Mouse (Mus musculus): Measurements from ENCODE around the gene Kcnk16. TPM values are rescaled to one million over a fixed set of nuclear protein-coding genes. Genes with fewer than 3 reads are reported as not detected.

The Kcnk16 gene
- total and polyA plus RNA-seq, 2 experiments from 2014 or later = 0.38 TPM; not detected in 1

DNA sequence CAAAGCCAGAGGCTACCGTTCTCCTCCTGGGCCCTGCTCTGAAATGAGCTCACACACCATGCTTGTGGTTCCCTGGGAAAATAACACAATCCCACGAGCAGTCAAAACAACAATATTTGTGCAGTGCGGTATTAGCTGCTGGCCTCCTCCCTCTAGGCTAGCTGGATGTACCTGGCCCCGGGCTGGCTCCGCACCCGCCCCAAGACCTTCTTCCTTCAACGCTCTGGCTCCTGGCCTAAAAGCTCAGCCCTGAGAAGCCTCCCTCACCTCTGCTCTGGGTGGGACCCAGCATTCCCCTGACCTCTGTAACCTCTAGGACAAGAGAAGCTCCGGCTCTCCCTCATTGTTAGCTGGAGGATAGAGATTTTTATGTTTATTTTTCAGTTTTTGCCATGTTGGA, 26.5 kb downstream of the Kcnk16 start:
- Histone ChIP-seq H3K4me1 (ENCODE audit: insufficient read depth, low read length) (no peaks in the 10 kb centered on the region), H3K36me3 (ENCODE audit: insufficient read depth, low read length) (no peaks in the 10 kb centered on the region), H3K27me3 (ENCODE audit: insufficient read depth, low read length) (no peaks in the 10 kb centered on the region), H3K9ac (replicated peaks; ENCODE audit: low read length, poor library complexity, severe bottlenecking) (no peak overlapping the region), H3K4me2 (ENCODE audit: low read depth, low read length, poor library complexity, severe bottlenecking) (no peak overlapping the region), H3K9me3 (ENCODE audit: low read length) (no peaks in the 10 kb centered on the region; the same call in 1 of the 2 replicates), H3K4me3 (ENCODE audit: low read depth, low read length) (no peak overlapping the region), H3K27ac (ENCODE audit: low read depth, low read length) (no peak overlapping the region)
- no peak for DNase-seq (ENCODE audit: low spot score)
- WGBS = 83% methylated on average over 8 of the region's 8 CpGs
- ATAC-seq (ENCODE audit: low FRiP score) = no peak
- TF ChIP-seq CTCF (IDR thresholded peaks at IDR 0.05) = no peak

- no peaks in the 10 kb centered on the region for H3K4me1 ChIP-seq (ENCODE audit: insufficient read depth, low read length)
- no peak overlapping the region for H3K9ac ChIP-seq (replicated peaks; ENCODE audit: low read length, poor library complexity, severe bottlenecking)
- no peak for TF ChIP-seq CTCF (IDR thresholded peaks at IDR 0.05)
- no peak for DNase-seq (ENCODE audit: low spot score)
- H3K36me3 ChIP-seq (ENCODE audit: insufficient read depth, low read length) = no peaks in the 10 kb centered on the region
- no peak overlapping the region for H3K27ac ChIP-seq (ENCODE audit: low read depth, low read length)
- WGBS = 98% methylated on average over 2 of the region's 2 CpGs
- no peaks in the 10 kb centered on the region for H3K9me3 ChIP-seq (ENCODE audit: low read length)
- no peak overlapping the region for H3K4me2 ChIP-seq (ENCODE audit: low read depth, low read length, poor library complexity, severe bottlenecking)
- no peaks in the 10 kb centered on the region for H3K27me3 ChIP-seq (ENCODE audit: insufficient read depth, low read length)
- no peak overlapping the region for H3K4me3 ChIP-seq (ENCODE audit: low read depth, low read length)
- no peak for ATAC-seq (ENCODE audit: low FRiP score)
Measured at GRCm38 (mm10) chr14:20234403-20234802, 34.6 kb downstream of the Kcnk16 start.

DNA sequence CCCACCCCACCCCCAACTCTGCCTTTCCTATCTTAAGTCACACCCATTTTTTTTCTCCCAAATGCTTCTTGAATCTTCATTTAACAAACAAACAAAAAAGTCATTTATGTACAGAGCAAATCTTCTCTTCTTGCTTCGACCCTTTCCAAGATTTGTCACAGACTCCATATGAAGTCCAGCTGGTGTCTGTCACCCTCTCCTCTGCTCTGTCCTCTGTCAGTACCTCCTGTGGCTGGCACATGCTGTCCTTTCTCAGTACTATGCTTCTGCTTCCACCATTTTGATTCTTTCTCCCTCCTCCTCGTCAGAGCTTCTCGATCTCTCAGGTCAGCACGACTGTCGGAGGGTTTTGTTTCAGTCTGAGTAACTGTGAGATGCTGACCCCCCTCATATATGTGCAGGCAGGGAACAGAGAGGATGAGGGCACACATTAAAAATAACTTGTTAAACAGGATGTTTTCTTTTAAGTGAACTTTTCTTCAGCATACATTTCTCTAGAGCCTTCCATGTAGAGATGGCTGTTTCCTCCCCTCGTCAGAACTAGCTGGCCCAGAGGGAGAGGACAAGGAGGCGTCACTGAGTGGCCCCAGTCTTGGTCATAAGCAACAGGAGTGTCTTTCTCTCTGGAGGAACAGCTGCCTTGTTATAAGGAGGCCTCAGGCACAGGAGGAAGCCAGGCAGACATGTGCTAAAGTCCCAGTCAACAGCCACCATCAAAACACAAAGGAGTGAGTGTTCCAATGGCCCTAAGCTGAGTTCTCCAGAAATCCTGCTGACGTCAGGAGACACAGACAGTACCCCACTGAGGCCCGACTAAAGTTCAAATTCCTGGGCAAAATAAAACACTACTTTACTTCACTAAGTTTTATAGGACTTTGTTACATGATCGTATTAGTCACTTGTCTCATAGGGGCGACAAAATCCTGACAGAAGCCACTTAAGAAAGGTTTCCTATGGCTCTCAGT, 35.7 kb downstream of the Kcnk16 start:
- Histone ChIP-seq H3K4me3 (ENCODE audit: low read depth, low read length) (no peak overlapping the region), H3K36me3 (ENCODE audit: insufficient read depth, low read length) (no peaks in the 10 kb centered on the region), H3K9me3 (ENCODE audit: low read length) (no peaks in the 10 kb centered on the region), H3K27me3 (ENCODE audit: insufficient read depth, low read length) (no peaks in the 10 kb centered on the region), H3K9ac (replicated peaks; ENCODE audit: low read length, poor library complexity, severe bottlenecking) (no peak overlapping the region), H3K4me2 (ENCODE audit: low read depth, low read length, poor library complexity, severe bottlenecking) (no peak overlapping the region), H3K4me1 (ENCODE audit: insufficient read depth, low read length) (no peaks in the 10 kb centered on the region), H3K27ac (ENCODE audit: low read depth, low read length) (no peak overlapping the region)
- 79% methylated on average over 11 of the region's 11 CpGs for WGBS
- no peak for DNase-seq (ENCODE audit: low spot score)
- ATAC-seq (ENCODE audit: low FRiP score) = no peak
- TF ChIP-seq CTCF (IDR thresholded peaks at IDR 0.05) = no peak

GRCm38 (mm10) chr14:20230063-20230491, 38.9 kb downstream of the Kcnk16 start:
- no peaks in the 10 kb centered on the region for H3K9me3 ChIP-seq (ENCODE audit: low read length)
- no peak overlapping the region for H3K4me2 ChIP-seq (ENCODE audit: low read depth, low read length, poor library complexity, severe bottlenecking)
- WGBS = 79% methylated on average over 7 of the region's 7 CpGs
- ATAC-seq (ENCODE audit: low FRiP score) = no peak
- H3K27me3 ChIP-seq (ENCODE audit: insufficient read depth, low read length) = no peaks in the 10 kb centered on the region
- H3K36me3 ChIP-seq (ENCODE audit: insufficient read depth, low read length) = no peaks in the 10 kb centered on the region
- H3K27ac ChIP-seq (ENCODE audit: low read depth, low read length) = no peak overlapping the region
- DNase-seq (ENCODE audit: low spot score) = no peak
- H3K4me1 ChIP-seq (ENCODE audit: insufficient read depth, low read length) = peaks cover 7% of the 10 kb centered on the region; the same call in 1 of the 2 replicates
- no peak overlapping the region for H3K4me3 ChIP-seq (ENCODE audit: low read depth, low read length)
- H3K9ac ChIP-seq (replicated peaks; ENCODE audit: low read length, poor library complexity, severe bottlenecking) = no peak overlapping the region
- no peak for TF ChIP-seq CTCF (IDR thresholded peaks at IDR 0.05)

GRCm38 (mm10) chr14:20229437-20229836, 39.6 kb downstream of the Kcnk16 start:
- no peak overlapping the region for H3K27ac ChIP-seq (ENCODE audit: low read depth, low read length)
- ATAC-seq (ENCODE audit: low FRiP score) = no peak
- no peak for TF ChIP-seq CTCF (IDR thresholded peaks at IDR 0.05)
- 75% methylated on average over 6 of the region's 6 CpGs for WGBS
- no peak for DNase-seq (ENCODE audit: low spot score)
- H3K36me3 ChIP-seq (ENCODE audit: insufficient read depth, low read length) = no peaks in the 10 kb centered on the region
- peaks cover 7% of the 10 kb centered on the region; the same call in 1 of the 2 replicates for H3K4me1 ChIP-seq (ENCODE audit: insufficient read depth, low read length)
- no peak overlapping the region for H3K9ac ChIP-seq (replicated peaks; ENCODE audit: low read length, poor library complexity, severe bottlenecking)
- no peaks in the 10 kb centered on the region for H3K27me3 ChIP-seq (ENCODE audit: insufficient read depth, low read length)
- no peak overlapping the region for H3K4me2 ChIP-seq (ENCODE audit: low read depth, low read length, poor library complexity, severe bottlenecking)
- no peaks in the 10 kb centered on the region for H3K9me3 ChIP-seq (ENCODE audit: low read length)
- H3K4me3 ChIP-seq (ENCODE audit: low read depth, low read length) = no peak overlapping the region

DNA sequence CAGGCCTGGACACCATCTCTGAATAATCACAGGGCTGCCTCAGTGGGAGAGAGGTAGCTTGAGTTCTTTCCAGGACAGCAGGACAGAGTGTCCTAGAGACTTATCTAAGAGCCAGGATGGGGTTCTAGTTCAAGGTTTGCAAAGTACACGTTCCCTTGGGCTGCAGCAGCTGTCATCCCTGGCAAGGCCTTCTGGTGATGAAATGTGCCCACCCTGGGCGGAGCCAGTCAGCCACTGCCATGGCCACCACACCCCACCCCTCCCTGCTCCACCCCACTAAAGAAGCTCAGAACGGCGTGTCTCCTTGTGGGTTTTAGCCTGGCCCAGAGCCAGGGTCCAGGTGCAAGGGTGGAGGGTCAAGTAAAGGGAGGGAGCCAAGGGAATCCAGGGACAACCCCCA, 40.7 kb downstream of the Kcnk16 start:
- TF ChIP-seq CTCF (IDR thresholded peaks at IDR 0.05) = no peak
- 74% methylated on average over 4 of the region's 4 CpGs for WGBS

More for the DNA sequence above, 40.7 kb downstream of the Kcnk16 start:
- no peaks in the 10 kb centered on the region for H3K27me3 ChIP-seq (ENCODE audit: insufficient read depth, low read length)
- H3K4me1 ChIP-seq (ENCODE audit: insufficient read depth, low read length) = peaks cover 7% of the 10 kb centered on the region; the same call in 1 of the 2 replicates
- no peak for ATAC-seq (ENCODE audit: low FRiP score)
- no peak overlapping the region for H3K27ac ChIP-seq (ENCODE audit: low read depth, low read length)
- no peaks in the 10 kb centered on the region for H3K9me3 ChIP-seq (ENCODE audit: low read length)
- no peak overlapping the region for H3K4me3 ChIP-seq (ENCODE audit: low read depth, low read length)
- no peak for DNase-seq (ENCODE audit: low spot score)
- H3K9ac ChIP-seq (replicated peaks; ENCODE audit: low read length, poor library complexity, severe bottlenecking) = no peak overlapping the region
- H3K36me3 ChIP-seq (ENCODE audit: insufficient read depth, low read length) = no peaks in the 10 kb centered on the region
- H3K4me2 ChIP-seq (ENCODE audit: low read depth, low read length, poor library complexity, severe bottlenecking) = no peak overlapping the region

Data from midbrain, postnatal 0 days (tissue).